Comparison of ENCODE assay signal across 15 mouse cellular contexts in genomic region chr3:85184151-85184550, GRCm38 (mm10).
"Had no signal": no experiment of that assay in that cellular context is flagged by ENCODE, and none has a peak within 500 bp of the region (broad histone marks: within the 10 kb centered on the region; RNA-seq: fewer than 3 reads in every experiment).

No protein-coding gene starts in this region.

- H3K27ac ChIP-seq: hindbrain, postnatal 0 days; kidney, postnatal 0 days; liver, embryonic 13.5 days; macrophage; midbrain, embryonic 12.5 days; neural tube, embryonic 13.5 days had no signal

- H3K9ac ChIP-seq: liver, embryonic 13.5 days; liver, postnatal 0 days; midbrain, embryonic 12.5 days; neural tube, embryonic 13.5 days had no signal

- ATAC-seq: hindbrain, postnatal 0 days; liver, postnatal 0 days; midbrain, embryonic 16.5 days had no signal

- DNase-seq: kidney, adult 11 months; kidney, postnatal 36 days; liver, embryonic 13.5 days; liver, postnatal 0 days; lung, postnatal 10 days; retina, postnatal 1 day; right cerebral cortex, postnatal 25 days; thymus, postnatal 4 days had no signal

- H3K4me1 ChIP-seq: liver, embryonic 13.5 days had no signal

- H3K27me3 ChIP-seq: liver, embryonic 13.5 days; megakaryocyte, embryonic 14.5 days; neural tube, embryonic 13.5 days had no signal

- H3K4me3 ChIP-seq: liver, embryonic 13.5 days; megakaryocyte, embryonic 14.5 days; midbrain, embryonic 12.5 days; neural tube, embryonic 13.5 days had no signal

- H3K9me3 ChIP-seq: liver, embryonic 13.5 days had no signal

- H3K4me2 ChIP-seq: liver, embryonic 13.5 days; midbrain, embryonic 12.5 days; neural tube, embryonic 13.5 days had no signal

- H3K36me3 ChIP-seq: liver, embryonic 13.5 days; midbrain, embryonic 12.5 days; neural tube, embryonic 13.5 days had no signal
